Mouse (Mus musculus): ENCODE measurements around the gene Smtn. TPM values are rescaled to one million over a fixed set of nuclear protein-coding genes. Genes with fewer than 3 reads are reported as not detected.

Gene Smtn
- polyA plus RNA-seq, 1 experiment from 2014 or later: 110 TPM

DNA sequence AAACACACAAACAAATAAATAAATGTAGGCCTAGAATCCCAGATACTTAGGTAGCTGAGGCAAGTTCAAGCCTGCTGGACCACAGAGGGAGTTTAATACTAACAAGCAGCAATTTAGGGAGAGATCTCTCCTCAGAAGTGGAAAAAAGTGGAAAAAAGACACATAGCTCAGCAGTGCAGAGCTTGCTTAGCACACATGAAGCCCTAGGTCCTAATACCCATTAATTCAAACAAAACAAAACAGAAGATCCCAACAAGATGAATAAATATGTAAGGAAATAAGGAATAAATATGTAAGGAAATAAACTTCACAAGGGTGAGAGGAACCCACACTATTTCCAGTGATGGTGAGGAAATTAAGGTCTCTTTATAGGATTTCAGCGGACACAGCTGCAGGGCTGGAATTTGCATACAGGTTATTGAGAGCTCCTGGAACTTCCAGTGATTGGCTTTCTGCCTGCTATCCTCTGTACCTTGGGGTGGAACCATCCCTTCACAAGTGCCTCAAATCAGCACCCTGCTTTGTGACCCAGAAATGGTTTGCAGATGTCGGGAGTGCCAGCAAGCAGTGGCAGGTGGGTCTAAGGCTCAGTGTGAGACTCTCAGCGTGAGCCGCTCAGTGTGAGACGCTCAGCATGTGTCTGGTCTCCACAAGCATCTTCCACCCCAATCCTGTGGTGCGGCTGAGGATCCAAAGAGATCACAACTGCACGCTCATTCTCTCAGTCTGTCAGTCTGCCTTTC, 16.4 kb downstream of the Smtn start:
- H3K27ac ChIP-seq: no peak overlapping the region
- H3K27me3 ChIP-seq: no peaks in the 10 kb centered on the region
- no peak overlapping the region for H3K4me3 ChIP-seq (replicated peaks)
- no peak overlapping the region for H3K4me2 ChIP-seq
- no peak overlapping the region for H3K9ac ChIP-seq
- H3K36me3 ChIP-seq: peaks cover 100% of the 10 kb centered on the region
- no peaks in the 10 kb centered on the region for H3K9me3 ChIP-seq (replicated peaks)
- WGBS: 87% methylated on average over 7 of the region's 7 CpGs
- peaks cover 3% of the 10 kb centered on the region for H3K4me1 ChIP-seq
- no peak for ATAC-seq (replicated peaks; ENCODE audit: low FRiP score)

DNA sequence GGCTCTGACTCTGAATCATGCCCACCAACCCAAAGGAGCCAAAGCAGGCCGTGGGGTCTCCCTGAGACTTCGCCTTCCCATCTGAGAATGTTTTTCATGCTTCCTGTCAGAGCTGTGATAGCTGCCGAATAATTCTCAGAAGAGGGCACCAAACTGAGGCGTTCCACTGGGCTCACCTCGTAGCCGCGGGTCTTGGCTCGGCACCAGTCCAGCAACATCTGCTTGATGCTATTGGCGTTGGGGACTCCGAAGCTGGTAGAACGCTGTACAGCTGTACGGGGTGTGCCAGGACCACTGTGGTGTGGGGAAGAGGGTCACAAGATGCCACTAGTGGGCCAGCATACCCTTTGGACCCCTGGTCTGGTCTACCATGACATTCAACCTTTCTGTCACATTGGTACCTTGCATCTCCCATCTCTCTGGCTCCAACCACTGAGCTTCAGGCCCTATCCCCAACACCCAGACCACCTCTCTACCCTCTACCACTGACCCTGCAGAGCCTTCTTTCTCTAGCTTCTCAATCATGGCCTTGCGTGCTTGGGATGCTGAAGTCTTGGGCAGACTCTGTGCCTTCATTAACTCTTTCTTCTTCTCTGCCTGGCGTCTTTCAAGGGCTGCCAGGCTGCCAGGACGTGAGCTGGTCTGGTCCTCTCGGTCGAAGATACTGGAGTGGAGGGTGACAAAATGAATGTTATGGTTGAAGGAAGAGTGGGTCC, 18.0 kb downstream of the Smtn start:
- 96% methylated on average over 17 of the region's 17 CpGs for WGBS
- no peak for ATAC-seq (replicated peaks; ENCODE audit: low FRiP score)
- no peaks in the 10 kb centered on the region for H3K9me3 ChIP-seq (replicated peaks)
- H3K4me3 ChIP-seq (replicated peaks): no peak overlapping the region
- H3K36me3 ChIP-seq: peaks cover 88% of the 10 kb centered on the region
- H3K9ac ChIP-seq: no peak overlapping the region
- no peak overlapping the region for H3K4me2 ChIP-seq
- H3K27me3 ChIP-seq: no peaks in the 10 kb centered on the region
- H3K4me1 ChIP-seq: peaks cover 10% of the 10 kb centered on the region
- no peak overlapping the region for H3K27ac ChIP-seq

DNA sequence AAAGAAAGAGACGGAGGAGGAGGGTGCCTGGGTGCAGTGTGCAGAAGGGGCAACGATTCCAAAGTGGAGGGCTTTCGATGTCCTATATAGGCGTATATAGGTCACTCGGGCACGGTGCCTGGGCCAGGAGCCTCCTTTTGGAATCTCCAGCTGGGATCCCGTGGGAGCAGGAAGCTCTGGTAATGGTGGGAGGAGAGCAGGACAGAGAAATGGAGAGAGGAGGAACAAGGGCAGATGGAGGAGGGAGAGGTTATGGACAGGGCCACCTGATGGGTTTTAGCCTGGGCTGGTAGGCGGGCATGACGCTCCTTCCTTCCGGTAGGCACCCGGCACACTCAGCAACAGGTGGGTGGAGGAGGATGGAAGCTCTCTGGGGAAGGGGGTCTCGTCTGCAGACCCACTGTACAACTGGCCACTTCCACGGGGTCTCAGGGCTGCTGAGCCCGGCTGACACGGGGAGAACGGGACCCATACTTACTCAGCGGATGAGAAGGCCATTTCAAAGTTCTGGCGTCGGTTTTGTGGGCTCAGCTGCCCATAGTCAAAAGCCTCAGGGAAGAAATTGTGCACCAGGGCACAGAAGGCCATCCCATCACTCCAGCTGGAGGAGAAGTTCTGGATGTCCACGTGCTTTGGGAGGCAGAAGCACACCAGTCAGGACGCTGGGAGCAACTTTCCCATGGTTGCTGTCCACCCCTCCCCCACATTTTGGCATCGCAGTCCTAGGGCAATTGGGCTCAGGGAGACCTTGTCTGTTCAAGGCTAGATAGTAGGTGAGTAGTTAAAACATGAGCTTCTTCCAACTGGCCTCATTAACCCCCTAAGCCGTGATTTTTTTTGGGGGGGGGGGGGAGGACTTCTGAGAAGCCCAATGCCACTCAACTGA, 18.8 kb downstream of the Smtn start:
- no peak overlapping the region for H3K4me3 ChIP-seq (replicated peaks)
- no peak overlapping the region for H3K9ac ChIP-seq
- no peaks in the 10 kb centered on the region for H3K9me3 ChIP-seq (replicated peaks)
- 83% methylated on average over 23 of the region's 23 CpGs for WGBS
- no peak overlapping the region for H3K4me2 ChIP-seq
- peaks cover 19% of the 10 kb centered on the region for H3K4me1 ChIP-seq
- ATAC-seq (replicated peaks; ENCODE audit: low FRiP score): no peak
- H3K27me3 ChIP-seq: no peaks in the 10 kb centered on the region
- no peak overlapping the region for H3K27ac ChIP-seq
- H3K36me3 ChIP-seq: peaks cover 80% of the 10 kb centered on the region

DNA sequence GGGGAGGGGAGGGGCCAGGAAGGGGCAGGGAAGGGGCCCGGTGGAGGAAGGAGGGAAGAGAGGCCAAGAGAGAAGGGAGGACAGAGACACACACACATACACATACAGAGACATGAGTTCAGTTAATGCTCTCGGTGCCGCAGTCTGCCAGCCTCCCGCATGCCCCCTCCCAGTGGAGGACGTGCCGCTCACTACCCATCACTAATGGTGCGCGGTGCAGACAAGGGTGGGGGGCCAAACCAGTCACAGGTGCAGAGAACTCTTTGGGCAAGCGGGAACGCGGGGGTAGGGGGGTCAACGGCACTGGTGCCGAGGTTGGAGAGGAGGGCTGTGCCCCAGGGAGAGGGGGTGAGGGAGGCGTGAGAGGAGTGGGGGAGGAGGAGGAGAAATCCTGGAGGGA, 19.5 kb downstream of the Smtn start:
- Histone ChIP-seq H3K36me3 (peaks cover 73% of the 10 kb centered on the region), H3K4me3 (replicated peaks) (no peak overlapping the region), H3K27me3 (no peaks in the 10 kb centered on the region), H3K9ac (no peak overlapping the region), H3K27ac (no peak overlapping the region), H3K4me1 (peaks cover 24% of the 10 kb centered on the region), H3K9me3 (replicated peaks) (no peaks in the 10 kb centered on the region), H3K4me2 (no peak overlapping the region)
- ATAC-seq (replicated peaks; ENCODE audit: low FRiP score): no peak
- 62% methylated on average over 14 of the region's 14 CpGs for WGBS

DNA sequence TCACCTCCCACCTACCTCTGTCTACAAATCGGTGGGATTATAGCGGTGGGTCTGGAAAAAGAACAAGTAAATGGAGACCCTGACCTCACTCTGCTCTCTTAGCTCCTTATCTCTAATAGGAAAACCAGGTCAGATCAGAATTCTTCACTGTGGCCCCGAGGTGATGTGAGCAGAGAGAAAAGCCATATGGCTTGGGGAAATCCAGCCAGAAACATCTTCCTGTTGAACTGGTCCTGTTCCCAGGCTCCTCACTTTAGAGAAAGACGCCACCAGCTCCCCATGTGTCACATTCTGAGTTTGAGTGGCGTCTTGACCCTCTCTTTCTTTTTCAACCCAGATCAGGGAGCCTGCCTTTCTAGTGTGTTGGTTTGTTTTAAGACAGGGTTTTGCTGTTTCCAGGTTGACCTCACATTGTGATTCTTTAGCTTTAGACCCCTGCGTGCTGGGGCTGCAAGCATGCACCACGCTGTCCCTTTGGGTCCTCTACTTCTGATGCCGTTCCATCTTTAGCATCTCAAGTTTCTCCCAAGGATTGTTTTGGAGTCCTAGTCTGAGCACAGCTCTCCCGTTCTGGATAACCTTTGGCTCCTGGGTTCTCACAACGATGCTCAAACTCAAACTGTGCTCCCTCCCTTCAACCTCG, 20.5 kb downstream of the Smtn start:
- WGBS: 81% methylated on average over 11 of the region's 11 CpGs

DNA sequence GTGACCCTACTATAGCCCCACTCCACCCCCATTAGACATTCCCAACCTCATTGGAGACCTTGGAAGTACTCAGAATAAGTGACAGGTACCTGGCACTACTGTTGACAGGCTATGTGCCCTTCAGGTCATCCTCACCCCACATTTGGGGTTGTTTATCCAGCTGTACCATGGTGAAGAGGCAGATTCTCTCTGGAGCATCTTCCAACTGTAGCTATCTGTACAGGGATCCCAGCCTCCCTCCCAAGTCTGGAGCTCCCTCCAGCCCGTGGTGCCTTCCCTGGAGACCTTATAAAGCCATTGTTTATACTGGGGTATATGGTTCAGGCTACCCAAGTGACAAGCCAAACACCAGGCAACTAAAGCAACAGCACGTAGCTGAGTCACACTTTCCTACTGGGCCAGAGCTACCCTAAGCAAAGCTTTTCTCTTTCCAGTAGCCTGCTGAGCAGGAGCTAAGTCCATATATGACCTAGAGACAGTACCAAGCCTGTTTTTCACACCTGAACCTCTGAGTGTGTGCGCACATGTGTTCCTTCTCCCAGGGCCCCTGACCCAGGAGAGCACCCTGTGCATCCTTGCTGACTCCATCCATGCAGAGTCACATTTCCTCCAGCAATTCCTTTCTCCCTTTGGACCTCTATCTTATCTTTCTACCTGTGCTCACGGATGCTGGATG, 21.2 kb downstream of the Smtn start:
- Histone ChIP-seq H3K4me3 (replicated peaks) (no peak overlapping the region), H3K9ac (no peak overlapping the region), H3K4me2 (no peak overlapping the region), H3K27ac (no peak overlapping the region), H3K9me3 (replicated peaks) (no peaks in the 10 kb centered on the region), H3K36me3 (peaks cover 56% of the 10 kb centered on the region), H3K27me3 (no peaks in the 10 kb centered on the region), H3K4me1 (peaks cover 34% of the 10 kb centered on the region)
- ATAC-seq (replicated peaks; ENCODE audit: low FRiP score): no peak
- WGBS: 72% methylated on average over 4 of the region's 4 CpGs

More for the DNA sequence above, 20.5 kb downstream of the Smtn start:
- no peak for ATAC-seq (replicated peaks; ENCODE audit: low FRiP score)
- no peak overlapping the region for H3K4me3 ChIP-seq (replicated peaks)
- H3K9me3 ChIP-seq (replicated peaks): no peaks in the 10 kb centered on the region
- peaks cover 33% of the 10 kb centered on the region for H3K4me1 ChIP-seq
- H3K36me3 ChIP-seq: peaks cover 63% of the 10 kb centered on the region
- no peak overlapping the region for H3K4me2 ChIP-seq
- no peak overlapping the region for H3K9ac ChIP-seq
- no peak overlapping the region for H3K27ac ChIP-seq
- H3K27me3 ChIP-seq: no peaks in the 10 kb centered on the region

DNA sequence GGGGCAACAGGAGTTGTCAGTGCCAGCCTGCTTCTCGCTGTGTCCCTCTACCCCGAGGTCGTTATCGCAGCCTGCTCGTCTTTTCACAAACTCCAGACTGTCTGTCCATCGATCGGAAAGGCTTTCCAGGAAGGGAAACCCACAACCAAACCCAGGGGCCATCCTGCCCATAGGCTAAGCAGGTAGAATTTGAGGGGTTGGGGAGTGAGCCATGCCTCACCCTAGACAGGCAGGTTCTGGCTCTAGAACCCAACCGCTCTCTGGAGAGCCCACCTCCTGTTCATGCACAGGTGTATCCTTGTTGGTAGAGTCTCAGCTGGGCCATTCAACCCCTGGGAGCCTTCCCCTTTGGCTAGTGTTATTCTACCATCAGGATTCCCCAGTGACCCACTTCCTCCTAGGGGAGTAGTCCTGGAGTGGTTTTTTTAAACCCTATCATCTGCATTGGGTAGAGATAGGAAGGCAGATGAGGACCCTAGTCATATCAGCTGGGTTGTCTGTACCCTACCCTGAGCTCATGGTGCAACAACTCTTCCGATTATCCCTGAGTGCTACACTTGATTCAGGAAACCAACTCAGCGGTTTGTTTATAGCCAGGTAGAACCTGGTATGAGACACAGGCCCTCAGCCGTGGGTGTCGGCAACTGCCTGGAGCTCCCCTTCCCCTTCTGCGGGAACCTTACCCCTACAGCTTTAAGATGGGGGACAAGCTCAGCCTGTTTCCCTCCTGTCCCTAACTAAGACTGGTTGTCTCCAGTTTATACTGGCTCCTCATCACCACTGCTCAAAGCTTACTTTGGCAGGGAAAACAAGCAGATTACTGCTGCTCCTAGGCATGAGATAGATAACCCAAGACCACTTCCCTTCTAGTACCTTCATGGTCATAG, 22.3 kb downstream of the Smtn start:
- Histone ChIP-seq H3K36me3 (peaks cover 45% of the 10 kb centered on the region), H3K27ac (peak overlapping the region; percentile 32; the same call in 1 of the 2 replicates), H3K4me3 (replicated peaks) (peak overlapping the region; percentile 41), H3K9ac (0 out of 2 replicates have a peak overlapping the region, but pooled peaks have one; percentile 39), H3K9me3 (replicated peaks) (no peaks in the 10 kb centered on the region), H3K27me3 (no peaks in the 10 kb centered on the region), H3K4me1 (peaks cover 39% of the 10 kb centered on the region), H3K4me2 (peak overlapping the region; percentile 63)
- WGBS: 54% methylated on average over 13 of the region's 13 CpGs
- 0 out of 2 replicates have a peak, but pooled peaks have one; percentile 9 for ATAC-seq (replicated peaks; ENCODE audit: low FRiP score)

DNA sequence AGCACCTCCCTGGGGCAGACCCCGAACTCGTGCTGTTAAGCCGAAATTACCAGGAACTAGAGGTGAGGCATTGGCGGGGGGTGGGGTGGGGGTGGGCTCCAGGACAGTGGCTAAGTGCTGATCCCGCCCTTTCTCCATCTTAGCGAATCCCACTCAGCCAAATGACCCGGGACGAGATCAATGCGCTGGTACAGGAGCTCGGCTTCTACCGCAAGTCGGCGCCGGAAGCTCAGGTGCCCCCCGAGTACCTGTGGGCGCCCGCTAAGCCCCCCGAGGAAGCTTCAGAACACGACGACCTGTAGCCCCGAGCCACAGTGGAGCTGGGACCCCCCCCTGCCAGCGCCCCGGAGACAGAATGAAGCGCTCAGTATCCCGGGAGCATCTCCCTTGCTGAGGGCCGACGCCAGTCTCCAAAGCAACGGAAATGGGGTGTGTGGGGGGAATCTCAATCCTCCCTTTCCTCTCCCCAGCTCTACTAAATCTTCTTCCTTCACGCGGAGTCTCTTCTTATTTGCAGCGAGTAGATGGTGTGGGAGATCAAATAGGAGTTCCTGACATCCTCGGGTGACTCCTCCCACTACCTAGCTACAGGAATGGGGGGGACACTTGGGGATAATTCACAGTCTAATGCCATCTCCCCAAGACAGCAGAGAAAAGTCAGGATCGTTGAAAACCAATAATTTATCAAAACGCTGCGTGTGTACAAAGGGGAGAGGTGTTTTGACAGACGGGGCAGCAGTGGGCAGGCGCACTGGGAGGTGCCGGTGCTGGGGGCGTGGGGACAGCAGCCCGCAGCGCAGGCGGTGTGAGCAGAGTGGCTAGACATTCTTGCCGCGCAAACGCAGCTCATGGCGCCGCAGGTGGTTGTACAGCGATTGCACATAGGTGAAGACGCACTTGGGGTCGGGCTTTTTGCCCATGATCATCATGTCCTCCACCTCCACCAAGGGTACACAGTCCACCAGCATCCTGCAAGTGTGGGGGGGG, 23.3 kb downstream of the Smtn start:
- whole genome bisulfite sequencing: 2% methylated on average over 50 of the region's 50 CpGs
- peak overlapping the region; percentile 32; the same call in 1 of the 2 replicates for H3K27ac ChIP-seq
- H3K4me1 ChIP-seq: peaks cover 39% of the 10 kb centered on the region
- ATAC-seq (replicated peaks; ENCODE audit: low FRiP score): peak; percentile 43; the same call in 1 of the 2 replicates
- H3K9me3 ChIP-seq (replicated peaks): no peaks in the 10 kb centered on the region
- H3K9ac ChIP-seq: peak overlapping the region; percentile 39
- H3K36me3 ChIP-seq: peaks cover 36% of the 10 kb centered on the region
- H3K4me2 ChIP-seq: peak overlapping the region; percentile 63
- no peaks in the 10 kb centered on the region for H3K27me3 ChIP-seq
- peak overlapping the region; percentile 41 for H3K4me3 ChIP-seq (replicated peaks)

DNA sequence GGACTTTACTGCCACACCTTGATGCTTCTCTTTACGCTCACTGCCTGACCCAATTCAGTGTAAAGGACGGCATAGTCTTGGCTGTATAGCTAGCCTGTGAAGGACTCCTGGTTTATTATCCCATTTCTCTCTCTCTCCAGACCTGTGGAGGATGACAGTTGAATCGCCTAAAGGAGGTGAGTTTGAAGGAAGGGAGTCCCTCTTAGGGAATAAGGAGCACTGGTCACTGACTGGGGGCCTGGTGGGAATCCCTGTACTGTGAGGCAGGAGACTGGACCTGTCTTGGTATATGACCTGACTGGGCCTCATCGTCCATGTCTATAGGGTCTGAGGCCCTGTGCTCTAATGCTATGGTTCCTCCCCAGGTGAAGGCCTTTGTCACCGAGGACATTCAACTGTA, 24.3 kb downstream of the Smtn start:
- 83% methylated on average over 5 of the region's 5 CpGs for WGBS
- H3K9me3 ChIP-seq (replicated peaks): no peaks in the 10 kb centered on the region
- H3K4me3 ChIP-seq (replicated peaks): peak overlapping the region; percentile 48; the same call in 1 of the 2 replicates
- no peak overlapping the region for H3K9ac ChIP-seq
- H3K4me2 ChIP-seq: peak overlapping the region; percentile 63
- no peaks in the 10 kb centered on the region for H3K27me3 ChIP-seq
- no peak for ATAC-seq (replicated peaks; ENCODE audit: low FRiP score)
- no peak overlapping the region for H3K27ac ChIP-seq
- peaks cover 25% of the 10 kb centered on the region for H3K36me3 ChIP-seq
- peaks cover 36% of the 10 kb centered on the region for H3K4me1 ChIP-seq

Measured in kidney, embryonic 15.5 days (tissue).